In the genomic region with DNA sequence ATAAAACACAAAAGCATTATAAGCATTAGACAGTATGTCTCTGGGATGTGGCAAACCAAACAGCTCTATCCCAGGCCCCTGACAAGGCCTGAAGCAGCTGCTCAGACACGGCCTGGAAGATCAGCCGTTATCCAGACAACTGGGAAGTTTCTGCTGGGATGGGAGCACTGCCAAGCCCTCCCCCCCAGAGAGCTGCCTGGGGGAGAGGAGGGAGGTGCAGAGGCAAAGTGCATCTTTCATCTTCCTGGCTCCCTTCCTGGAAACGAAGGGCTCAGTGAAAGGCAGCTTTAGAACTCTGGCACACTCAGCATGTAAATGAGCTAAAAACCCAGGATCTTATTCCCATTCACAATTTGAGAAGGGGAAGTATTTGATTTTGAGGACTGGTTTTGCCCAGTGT, we compare ENCODE assay signal across 8 mouse cellular contexts. TPM values are rescaled to one million over a fixed set of nuclear protein-coding genes. Genes with fewer than 3 reads are reported as not detected.
DNase-seq lines count a peak whose midpoint lies in the region; ATAC-seq and TF ChIP-seq lines count a peak whose summit lies in the region.

No protein-coding gene starts in this region.

- H3K36me3 ChIP-seq in forebrain, embryonic 12.5 days (replicated peaks) = peaks cover 70% of the 10 kb centered on the region
- peaks cover 99% of the 10 kb centered on the region for H3K36me3 ChIP-seq in forebrain, embryonic 10.5 days (replicated peaks)
- peaks cover 21% of the 10 kb centered on the region for H3K36me3 ChIP-seq in forebrain, postnatal 0 days (ENCODE audit: insufficient read depth)
- peaks cover 23% of the 10 kb centered on the region for H3K36me3 ChIP-seq in intestine, embryonic 15.5 days

- no peak overlapping the region for H3K4me2 ChIP-seq in forebrain, embryonic 12.5 days
- H3K4me2 ChIP-seq in forebrain, postnatal 0 days (ENCODE audit: low read depth) = no peak overlapping the region
- H3K4me2 ChIP-seq in intestine, embryonic 15.5 days (replicated peaks) = no peak overlapping the region

- ATAC-seq in forebrain, embryonic 12.5 days (ENCODE audit: low FRiP score) = no peak
- ATAC-seq in forebrain, postnatal 0 days = peak; percentile 76
- ATAC-seq in intestine, embryonic 15.5 days = peak; percentile 37

- no peak for TF ChIP-seq CTCF in forebrain, postnatal 0 days (IDR thresholded peaks at IDR 0.05; ENCODE audit: low read depth)

- H3K9ac ChIP-seq in forebrain, embryonic 12.5 days = no peak overlapping the region
- no peak overlapping the region for H3K9ac ChIP-seq in forebrain, postnatal 0 days
- H3K9ac ChIP-seq in intestine, embryonic 15.5 days = no peak overlapping the region

- no peak for DNase-seq in forebrain, embryonic 10.5 days (ENCODE audit: extremely low spot score, low spot score)
- peak; percentile 95 for DNase-seq in adipocyte (ENCODE audit: low spot score)
- DNase-seq in forebrain, postnatal 0 days = peak; percentile 83
- peak; percentile 63 to 83 for DNase-seq in left cerebral cortex, postnatal 25 days (ENCODE audit: low spot score in 2 of 2)
- peak; percentile 90 to 91 for DNase-seq in right cerebral cortex, postnatal 10 days (ENCODE audit: low spot score in 2 of 2)
- DNase-seq in spleen, postnatal 36 days (ENCODE audit: low spot score in 2 of 2) = no peak

- no peak overlapping the region for H3K4me3 ChIP-seq in forebrain, embryonic 12.5 days (replicated peaks)
- H3K4me3 ChIP-seq in forebrain, embryonic 10.5 days = no peak overlapping the region
- no peak overlapping the region for H3K4me3 ChIP-seq in forebrain, postnatal 0 days (ENCODE audit: low read depth, low read length)
- no peak overlapping the region for H3K4me3 ChIP-seq in intestine, embryonic 15.5 days (replicated peaks)

- H3K27ac ChIP-seq in forebrain, embryonic 12.5 days = 0 out of 2 replicates have a peak overlapping the region, but pooled peaks have one; percentile 26
- no peak overlapping the region for H3K27ac ChIP-seq in forebrain, embryonic 10.5 days
- peak overlapping the region; percentile 63 for H3K27ac ChIP-seq in forebrain, postnatal 0 days (ENCODE audit: low read depth, low read length)
- no peak overlapping the region for H3K27ac ChIP-seq in intestine, embryonic 15.5 days

- intact Hi-C loops in left cerebral cortex, postnatal 25 days (cut with DNase I) = loop anchor here (10.0 kb wide), 1 partner anchor 561 kb away; a partner anchor contains a TSS

- WGBS in forebrain, embryonic 12.5 days = 64% methylated on average over 3 of the region's 3 CpGs
- WGBS in forebrain, embryonic 10.5 days = 88% methylated on average over 3 of the region's 3 CpGs
- WGBS in forebrain, postnatal 0 days = 8% methylated on average over 3 of the region's 3 CpGs
- WGBS in intestine, embryonic 15.5 days = 27% methylated on average over 3 of the region's 3 CpGs

- H3K27me3 ChIP-seq in forebrain, embryonic 12.5 days = no peaks in the 10 kb centered on the region
- H3K27me3 ChIP-seq in forebrain, embryonic 10.5 days (ENCODE audit: poor library complexity, severe bottlenecking) = no peaks in the 10 kb centered on the region
- H3K27me3 ChIP-seq in forebrain, postnatal 0 days (ENCODE audit: insufficient read depth, low read length) = no peaks in the 10 kb centered on the region
- H3K27me3 ChIP-seq in intestine, embryonic 15.5 days (replicated peaks) = no peaks in the 10 kb centered on the region

- no peaks in the 10 kb centered on the region for H3K9me3 ChIP-seq in forebrain, embryonic 12.5 days
- H3K9me3 ChIP-seq in forebrain, embryonic 10.5 days = no peaks in the 10 kb centered on the region
- H3K9me3 ChIP-seq in forebrain, postnatal 0 days (ENCODE audit: low read length) = no peaks in the 10 kb centered on the region
- no peaks in the 10 kb centered on the region for H3K9me3 ChIP-seq in intestine, embryonic 15.5 days

- peaks cover 7% of the 10 kb centered on the region; the same call in 1 of the 2 replicates for H3K4me1 ChIP-seq in forebrain, embryonic 12.5 days
- H3K4me1 ChIP-seq in forebrain, embryonic 10.5 days = no peaks in the 10 kb centered on the region
- peaks cover 9% of the 10 kb centered on the region for H3K4me1 ChIP-seq in forebrain, postnatal 0 days (ENCODE audit: insufficient read depth)
- H3K4me1 ChIP-seq in intestine, embryonic 15.5 days (replicated peaks) = peaks cover 22% of the 10 kb centered on the region

RNA-seq across cellular contexts. Expression of a gene that starts 9.3 kb away (rescaled TPM):
- 25.0 and 29.3 TPM in 2 replicates for polyA plus RNA-seq in forebrain, embryonic 12.5 days (2016; fragmentation: Nextera tagmentation; extraction: Ambion mirVana)
- 31.0 and 31.2 TPM in 2 replicates for polyA plus RNA-seq in forebrain, embryonic 10.5 days (2016; fragmentation: Nextera tagmentation; extraction: Ambion mirVana)
- total RNA-seq in forebrain, postnatal 0 days (2014; rRNA removed) = 28.4 and 29.7 TPM in 2 replicates
- polyA plus RNA-seq in forebrain, postnatal 0 days (2015; fragmentation: Nextera tagmentation; extraction: Ambion mirVana) = 26.4 and 31.0 TPM in 2 replicates
- 30.8 and 36.6 TPM in 2 replicates for polyA plus RNA-seq in intestine, embryonic 15.5 days (2015; fragmentation: Nextera tagmentation; extraction: Ambion mirVana)
- total RNA-seq in left cerebral cortex, postnatal 25 days (2021) = 10 to 100 TPM; 20.0 to 20.8 TPM

RNA-seq across cellular contexts. Expression of a gene that starts 13.5 kb away (rescaled TPM):
- 18.3 and 19.1 TPM in 2 replicates for polyA plus RNA-seq in forebrain, embryonic 12.5 days (2016; fragmentation: Nextera tagmentation; extraction: Ambion mirVana)
- 21.9 and 22.9 TPM in 2 replicates for polyA plus RNA-seq in forebrain, embryonic 10.5 days (2016; fragmentation: Nextera tagmentation; extraction: Ambion mirVana)
- total RNA-seq in forebrain, postnatal 0 days (2014; rRNA removed) = 16.3 and 23.2 TPM in 2 replicates
- polyA plus RNA-seq in forebrain, postnatal 0 days (2015; fragmentation: Nextera tagmentation; extraction: Ambion mirVana) = 14.7 and 17.9 TPM in 2 replicates
- polyA plus RNA-seq in intestine, embryonic 15.5 days (2015; fragmentation: Nextera tagmentation; extraction: Ambion mirVana) = 52.8 and 53.5 TPM in 2 replicates
- total RNA-seq in left cerebral cortex, postnatal 25 days (2021) = 10 to 100 TPM; 13.5 to 15.7 TPM

RNA-seq across cellular contexts. Expression of a gene that starts 30.4 kb away (rescaled TPM):
- polyA plus RNA-seq in forebrain, embryonic 12.5 days (2016; fragmentation: Nextera tagmentation; extraction: Ambion mirVana) = 61.4 and 62.7 TPM in 2 replicates
- 118 and 120 TPM in 2 replicates for polyA plus RNA-seq in forebrain, embryonic 10.5 days (2016; fragmentation: Nextera tagmentation; extraction: Ambion mirVana)
- 15.2 and 34.0 TPM in 2 replicates for total RNA-seq in forebrain, postnatal 0 days (2014; rRNA removed)
- polyA plus RNA-seq in forebrain, postnatal 0 days (2015; fragmentation: Nextera tagmentation; extraction: Ambion mirVana) = 50.4 and 58.0 TPM in 2 replicates
- 45.1 and 49.1 TPM in 2 replicates for polyA plus RNA-seq in intestine, embryonic 15.5 days (2015; fragmentation: Nextera tagmentation; extraction: Ambion mirVana)
- total RNA-seq in left cerebral cortex, postnatal 25 days (2021) = 10 to 100 TPM; 23.7 to 23.9 TPM

RNA-seq across cellular contexts. Expression of a gene that starts 31.9 kb away (rescaled TPM):
- polyA plus RNA-seq in forebrain, embryonic 12.5 days (2016; fragmentation: Nextera tagmentation; extraction: Ambion mirVana) = 50.2 and 50.9 TPM in 2 replicates
- polyA plus RNA-seq in forebrain, embryonic 10.5 days (2016; fragmentation: Nextera tagmentation; extraction: Ambion mirVana) = 48.3 and 48.6 TPM in 2 replicates
- total RNA-seq in forebrain, postnatal 0 days (2014; rRNA removed) = 34.6 and 51.9 TPM in 2 replicates
- 32.0 and 38.1 TPM in 2 replicates for polyA plus RNA-seq in forebrain, postnatal 0 days (2015; fragmentation: Nextera tagmentation; extraction: Ambion mirVana)
- 29.4 and 33.6 TPM in 2 replicates for polyA plus RNA-seq in intestine, embryonic 15.5 days (2015; fragmentation: Nextera tagmentation; extraction: Ambion mirVana)
- total RNA-seq in left cerebral cortex, postnatal 25 days (2021) = 10 to 100 TPM; 42.5 to 50.0 TPM

RNA-seq across cellular contexts. Expression of a gene that starts 35.6 kb away (rescaled TPM):
- polyA plus RNA-seq in forebrain, embryonic 12.5 days (2016; fragmentation: Nextera tagmentation; extraction: Ambion mirVana) = not detected in 2 replicates
- polyA plus RNA-seq in forebrain, embryonic 10.5 days (2016; fragmentation: Nextera tagmentation; extraction: Ambion mirVana) = not detected in 2 replicates
- total RNA-seq in forebrain, postnatal 0 days (2014; rRNA removed) = not detected in 2 replicates
- polyA plus RNA-seq in forebrain, postnatal 0 days (2015; fragmentation: Nextera tagmentation; extraction: Ambion mirVana) = not detected in 2 replicates
- polyA plus RNA-seq in intestine, embryonic 15.5 days (2015; fragmentation: Nextera tagmentation; extraction: Ambion mirVana) = 0.09 and 0.11 TPM in 2 replicates
- total RNA-seq in left cerebral cortex, postnatal 25 days (2021) = not detected

Comparison
In these comparisons a context has a peak if more than half of its experiments do, and no peak if none do; other contexts are left out.
1. H3K27ac ChIP-seq: peak in forebrain, embryonic 12.5 days (single experiment) and forebrain, postnatal 0 days (single experiment); none in forebrain, embryonic 10.5 days (single experiment) and intestine, embryonic 15.5 days (single experiment).
2. DNase-seq: peak in adipocyte (single experiment), forebrain, postnatal 0 days (single experiment), left cerebral cortex, postnatal 25 days (2 of 2) and right cerebral cortex, postnatal 10 days (2 of 2); none in forebrain, embryonic 10.5 days (single experiment) and spleen, postnatal 36 days (0 of 2).